Mouse (Mus musculus) urinary bladder, postnatal 36 days (tissue): ENCODE measurements at regions not wholly inside any gene's neighbourhood (a gene's known extent, or its start where the extent isn't known, plus 50 kb on each side); places are given as distances from the start of the nearest gene placed in this dataset.

Experiments used
- DNase-seq, 2 experiments: peaks; one replicate each; pipeline ENCODE4 v3.0.0; 2022; ENCODE audit warnings: low spot score in 2 of 2, mixed read lengths in 1 of 2

DNA sequence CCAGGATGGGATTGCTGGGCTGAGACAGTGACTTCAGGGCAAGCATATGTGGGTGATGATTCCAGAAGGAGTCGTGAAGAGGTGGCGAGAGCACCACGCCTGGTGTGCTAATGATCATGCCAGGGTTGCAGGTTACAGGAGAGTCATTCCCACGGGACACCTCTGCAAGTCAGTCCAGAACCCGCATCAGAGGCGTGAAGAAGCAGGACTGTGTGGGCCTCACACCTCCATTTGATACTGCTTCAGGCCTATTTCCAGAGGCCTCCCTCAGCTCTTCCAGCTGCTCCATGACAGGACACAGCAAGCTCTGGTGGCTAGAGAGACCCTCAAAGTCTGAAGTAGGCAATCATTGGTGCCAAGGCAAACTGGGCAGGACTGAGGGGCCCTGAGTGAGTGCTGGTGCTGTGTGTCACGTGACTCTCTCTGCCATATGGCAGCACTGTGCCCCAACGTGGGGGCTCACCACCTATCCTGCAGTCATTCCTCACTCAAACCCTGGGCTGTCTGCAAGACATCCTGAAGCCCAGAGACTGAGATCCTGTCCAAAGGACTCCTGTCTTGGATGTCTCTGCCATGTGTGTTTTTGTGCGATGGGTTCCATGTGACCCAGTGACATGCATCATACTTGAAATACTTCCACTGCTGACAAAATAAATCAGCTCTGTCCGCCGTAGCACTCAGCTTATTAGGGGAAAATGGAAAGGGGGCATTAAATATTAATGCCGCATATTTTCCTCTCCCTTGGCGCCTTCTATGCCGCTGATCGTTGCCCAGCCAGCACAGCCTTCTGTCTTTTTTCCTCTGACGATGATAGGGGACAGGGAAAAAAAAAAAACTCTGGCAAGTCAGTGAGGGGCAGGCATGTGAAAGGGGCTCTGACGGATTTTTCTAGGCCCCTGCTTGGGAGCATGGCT, 247.6 kb upstream of the Habp2 start:
- DNase-seq, result no peak

GRCm38 (mm10) chr19:56041930-56042329, 245.0 kb upstream of the Habp2 start:
- no peak for DNase-seq

- DNase-seq, result no peak
Measured at GRCm38 (mm10) chr19:56046784-56047390, 240.1 kb upstream of the Habp2 start.

GRCm38 (mm10) chr19:56054186-56054585, 232.8 kb upstream of the Habp2 start:
- no peak for DNase-seq

DNA sequence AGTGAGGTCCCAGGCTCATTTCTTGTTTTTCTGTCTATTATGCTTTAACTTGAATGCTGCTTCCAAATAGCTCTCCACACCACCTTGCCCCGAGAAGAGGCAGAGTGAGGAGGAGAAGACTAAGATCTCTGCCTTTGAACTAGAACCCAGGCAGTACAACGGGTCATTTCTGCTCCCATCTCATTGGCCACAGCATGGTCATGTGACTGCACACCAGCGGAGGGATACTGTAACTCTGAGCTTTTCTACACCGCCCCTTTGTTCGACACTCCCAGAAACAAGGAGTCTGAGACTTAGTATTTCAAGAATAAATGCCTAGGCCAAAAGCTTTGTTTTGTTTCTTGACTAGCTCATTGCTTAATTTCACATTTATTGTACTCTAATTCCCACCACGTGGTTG, 230.5 kb upstream of the Habp2 start:
- no peak for DNase-seq

DNA sequence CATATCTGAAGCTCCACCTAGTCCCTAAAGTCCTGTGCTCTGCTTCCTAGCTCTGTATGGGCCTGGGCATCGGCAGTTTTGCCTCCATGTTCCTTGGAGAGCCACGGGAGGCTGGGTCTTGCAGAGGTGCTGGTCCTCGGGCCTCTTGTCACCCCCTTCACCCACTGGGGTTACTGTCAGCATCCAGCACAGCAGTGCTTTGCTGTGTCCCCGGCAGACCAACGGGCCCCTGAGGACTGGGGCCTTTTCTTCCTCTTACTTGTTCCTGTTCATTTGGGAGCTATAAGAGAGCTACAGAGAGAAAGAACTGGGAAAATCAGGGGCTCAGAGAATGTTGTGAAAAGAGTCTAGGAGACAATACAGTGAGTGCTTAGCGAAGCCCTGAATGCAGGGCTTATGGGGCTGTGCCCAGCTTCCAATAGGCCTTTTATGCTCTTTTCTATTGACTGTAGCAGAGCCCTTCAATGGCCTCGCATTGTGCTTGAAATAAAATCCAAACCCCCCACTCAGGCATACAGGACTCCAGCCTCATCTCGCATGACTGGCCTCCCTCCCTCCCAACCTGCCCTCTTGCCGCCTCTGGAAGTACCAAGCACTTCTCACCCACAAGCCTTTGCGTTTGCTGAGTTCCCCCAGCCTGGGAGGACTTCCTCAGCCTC, 224.9 kb upstream of the Habp2 start:
- DNase-seq, result no peak

DNA sequence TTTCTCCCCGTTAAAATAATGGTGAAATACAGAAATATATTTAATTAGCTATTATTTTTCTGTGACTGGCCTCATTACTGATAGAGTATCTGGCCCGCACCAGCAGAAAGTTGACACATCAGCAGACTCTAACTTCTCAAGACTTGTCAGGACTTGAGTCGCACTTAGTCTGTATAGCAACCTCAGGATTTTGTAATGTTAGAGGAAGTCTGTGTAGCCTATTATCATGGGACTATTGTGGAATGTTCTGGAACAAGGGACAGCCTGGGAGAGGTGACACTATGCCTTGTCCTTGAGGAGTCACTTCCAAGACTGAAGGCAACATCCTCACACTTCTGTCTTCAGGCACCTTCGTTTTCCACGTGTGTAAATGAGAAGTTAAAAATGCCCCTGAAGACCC, 223.8 kb upstream of the Habp2 start:
- DNase-seq, result no peak

- DNase-seq, result no peak
Measured at GRCm38 (mm10) chr19:56065730-56066129, 221.2 kb upstream of the Habp2 start.

DNA sequence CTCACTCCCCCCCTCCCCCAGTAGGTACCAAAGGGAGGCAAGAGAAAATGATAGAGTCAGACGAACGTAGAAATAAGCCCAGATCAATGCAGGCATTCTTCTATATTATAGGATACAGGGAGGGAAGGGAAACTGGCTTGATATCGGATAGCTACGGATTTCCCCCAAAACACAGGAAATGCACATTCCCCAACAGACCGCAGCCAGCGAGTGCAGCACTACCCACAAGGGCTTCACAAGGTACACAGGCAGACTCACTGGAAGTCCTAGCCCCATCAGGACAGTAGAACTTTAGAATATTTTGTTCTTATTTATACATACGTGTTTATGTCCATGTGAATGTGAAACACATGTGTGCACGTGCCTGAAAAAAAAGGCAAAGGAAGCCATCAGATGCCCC, 218.8 kb upstream of the Habp2 start:
- no peak for DNase-seq

DNA sequence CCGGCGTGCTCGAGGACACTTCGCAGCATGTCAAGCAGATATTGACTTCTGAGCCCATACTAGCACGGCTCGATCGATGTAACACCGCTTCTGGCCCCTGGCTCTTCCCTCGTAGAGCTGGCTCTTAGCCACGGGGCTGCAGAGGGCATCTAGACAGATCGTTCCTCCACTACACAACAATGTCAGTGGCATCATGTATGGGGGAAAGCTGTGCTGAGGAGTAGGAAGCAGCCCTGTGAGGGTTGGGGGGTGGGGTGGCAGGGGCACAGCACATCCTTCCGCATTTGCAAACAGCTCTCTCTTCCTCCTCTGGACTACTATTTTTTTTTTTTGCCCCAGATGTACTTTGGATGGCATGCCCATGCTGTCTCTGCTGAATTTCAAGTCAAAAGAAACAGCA, 218.1 kb upstream of the Habp2 start:
- DNase-seq, result no peak

DNA sequence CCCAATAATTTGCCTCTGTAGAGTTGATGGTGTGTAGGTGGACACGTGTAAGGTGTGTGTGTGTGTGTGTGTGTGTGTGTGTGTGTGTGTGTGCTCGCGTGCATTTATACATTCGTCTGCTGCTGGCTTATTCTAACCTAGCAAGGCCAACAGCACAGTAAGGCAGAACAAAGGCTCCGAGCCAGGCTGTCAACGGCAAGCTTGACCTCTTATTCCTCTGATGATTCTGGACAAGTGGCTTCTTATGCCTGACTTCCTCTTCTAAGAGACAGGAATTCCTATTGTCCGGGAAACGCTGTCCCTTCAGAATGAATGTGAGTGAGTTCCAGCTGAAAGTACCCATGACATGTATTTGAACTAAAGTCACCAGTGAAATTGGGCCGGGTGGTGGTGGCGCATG, 217.7 kb upstream of the Habp2 start:
- no peak for DNase-seq

- no peak for DNase-seq
Measured at GRCm38 (mm10) chr19:56071340-56071739, 215.6 kb upstream of the Habp2 start.

GRCm38 (mm10) chr19:56076128-56076527, 210.8 kb upstream of the Habp2 start:
- no peak for DNase-seq

GRCm38 (mm10) chr19:56077491-56077890, 209.4 kb upstream of the Habp2 start:
- no peak for DNase-seq

- no peak for DNase-seq
Measured at GRCm38 (mm10) chr19:56086413-56087083, 200.4 kb upstream of the Habp2 start.

DNA sequence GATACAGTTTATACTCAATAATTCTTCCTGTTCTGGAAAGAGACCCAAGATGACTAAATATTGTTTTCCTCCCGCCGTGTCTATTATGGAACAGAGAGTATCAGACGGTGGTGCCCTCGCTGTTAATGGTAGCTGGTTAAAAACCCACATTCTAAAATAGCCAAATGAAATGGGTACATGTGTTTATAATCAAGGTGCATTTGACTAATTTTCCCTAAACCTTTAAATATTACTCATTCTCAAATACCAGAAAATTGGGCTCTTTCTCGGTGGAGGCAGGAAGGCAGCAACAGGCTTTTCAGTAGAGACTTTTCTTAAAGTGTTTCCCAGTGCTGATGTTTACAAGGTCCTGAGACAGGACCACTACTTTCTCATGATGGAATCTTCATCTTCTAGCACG, 199.8 kb upstream of the Habp2 start:
- no peak for DNase-seq

DNA sequence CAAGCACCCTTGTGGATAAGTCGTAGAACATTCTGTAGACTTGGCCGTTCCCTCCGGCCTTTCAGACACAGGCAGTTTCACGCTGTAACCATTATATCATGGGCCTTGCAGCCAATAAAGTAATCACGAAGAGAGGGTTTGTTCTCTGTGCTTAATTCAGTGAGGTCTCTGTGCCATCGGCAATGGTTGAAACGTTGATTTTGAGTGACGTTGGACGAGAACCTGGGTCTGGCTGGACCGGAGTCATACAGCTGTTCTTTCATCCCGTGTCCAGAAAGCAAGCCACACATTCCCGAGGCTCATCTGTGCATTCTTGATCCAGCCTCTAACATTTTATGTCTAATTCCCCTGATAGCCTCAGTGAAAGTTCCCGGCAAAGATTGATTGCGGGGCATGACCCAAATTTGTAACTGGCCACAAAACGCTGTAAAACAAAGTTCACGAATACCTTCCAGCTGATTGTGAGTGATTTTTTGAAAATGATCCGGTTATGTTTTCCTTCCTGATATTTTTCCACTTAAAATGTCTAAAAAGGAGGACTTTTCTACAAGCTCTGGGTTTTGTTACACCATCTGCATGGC, 197.1 kb upstream of the Habp2 start:
- DNase-seq, result peak in 1 of 2 experiments; percentile 10

- no peak for DNase-seq
Measured at GRCm38 (mm10) chr19:56091581-56091980, 195.4 kb upstream of the Habp2 start.

DNA sequence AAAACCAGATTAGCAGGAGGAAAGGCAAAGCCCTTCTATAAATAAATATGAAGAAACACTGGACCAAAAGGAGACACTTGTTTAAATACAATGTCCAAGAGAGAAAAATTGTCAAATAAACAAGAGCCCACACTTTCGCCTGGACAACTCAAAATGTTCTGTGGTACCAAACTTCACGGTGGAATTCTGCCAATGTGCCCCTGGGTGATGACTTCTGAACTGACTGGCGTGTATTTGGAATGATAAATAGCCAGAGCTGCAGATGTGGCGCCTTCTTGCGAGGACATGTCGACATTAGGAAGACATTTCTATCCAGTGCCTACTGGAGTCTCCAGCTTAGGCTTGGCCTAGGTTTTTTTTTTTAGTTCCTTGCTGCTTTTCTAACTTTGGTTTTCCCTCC, 191.1 kb upstream of the Habp2 start:
- no peak for DNase-seq

- DNase-seq, result no peak
Measured at GRCm38 (mm10) chr19:56099725-56100124, 187.2 kb upstream of the Habp2 start.

GRCm38 (mm10) chr19:56100131-56100872, 186.6 kb upstream of the Habp2 start:
- DNase-seq, result no peak
